Mouse (Mus musculus): Measurements from ENCODE around the gene Wdr26. TPM values are rescaled to one million over a fixed set of nuclear protein-coding genes. Genes with fewer than 3 reads are reported as not detected.

Gene Wdr26
- polyA plus RNA-seq, 1 experiment from 2014 or later = 33.7 TPM

- H3K36me3 ChIP-seq (ENCODE audit: control insufficient read depth, insufficient read depth, low read length) = no peaks in the 10 kb centered on the region
- no peaks in the 10 kb centered on the region for H3K9me3 ChIP-seq (replicated peaks; ENCODE audit: control insufficient read depth, low read length, poor library complexity, severe bottlenecking)
- no peaks in the 10 kb centered on the region for H3K4me1 ChIP-seq (ENCODE audit: control insufficient read depth, insufficient read depth, low read length)
- WGBS = 81% methylated on average over 11 of the region's 11 CpGs
- H3K27ac ChIP-seq (ENCODE audit: low read length) = no peak overlapping the region
- ATAC-seq = no peak
- no peaks in the 10 kb centered on the region for H3K27me3 ChIP-seq (ENCODE audit: control insufficient read depth, insufficient read depth, low read depth, low read length)
- no peak overlapping the region for H3K4me3 ChIP-seq (ENCODE audit: low read depth, low read length)
- no peak overlapping the region for H3K9ac ChIP-seq (ENCODE audit: low read depth, low read length)
- H3K4me2 ChIP-seq (ENCODE audit: low read length) = no peak overlapping the region
These were observed 34.0 kb upstream of the Wdr26 start for GRCm38 (mm10) chr1:181245554-181246486.

GRCm38 (mm10) chr1:181245067-181245466 lies 33.3 kb upstream of the Wdr26 start:
- Histone ChIP-seq H3K4me1 (ENCODE audit: control insufficient read depth, insufficient read depth, low read length) (no peaks in the 10 kb centered on the region), H3K36me3 (ENCODE audit: control insufficient read depth, insufficient read depth, low read length) (no peaks in the 10 kb centered on the region), H3K27ac (ENCODE audit: low read length) (no peak overlapping the region), H3K9me3 (replicated peaks; ENCODE audit: control insufficient read depth, low read length, poor library complexity, severe bottlenecking) (no peaks in the 10 kb centered on the region), H3K9ac (ENCODE audit: low read depth, low read length) (no peak overlapping the region), H3K4me3 (ENCODE audit: low read depth, low read length) (no peak overlapping the region), H3K4me2 (ENCODE audit: low read length) (no peak overlapping the region), H3K27me3 (ENCODE audit: control insufficient read depth, insufficient read depth, low read depth, low read length) (no peaks in the 10 kb centered on the region)
- ATAC-seq = no peak
- 94% methylated on average over 2 of the region's 2 CpGs for WGBS

- WGBS = 100% methylated on average over 3 of the region's 3 CpGs
- H3K9ac ChIP-seq (ENCODE audit: low read depth, low read length) = no peak overlapping the region
- H3K4me1 ChIP-seq (ENCODE audit: control insufficient read depth, insufficient read depth, low read length) = no peaks in the 10 kb centered on the region
- no peak for ATAC-seq
- H3K4me3 ChIP-seq (ENCODE audit: low read depth, low read length) = no peak overlapping the region
- no peak overlapping the region for H3K27ac ChIP-seq (ENCODE audit: low read length)
- no peaks in the 10 kb centered on the region for H3K27me3 ChIP-seq (ENCODE audit: control insufficient read depth, insufficient read depth, low read depth, low read length)
- no peaks in the 10 kb centered on the region for H3K36me3 ChIP-seq (ENCODE audit: control insufficient read depth, insufficient read depth, low read length)
- H3K9me3 ChIP-seq (replicated peaks; ENCODE audit: control insufficient read depth, low read length, poor library complexity, severe bottlenecking) = no peaks in the 10 kb centered on the region
- H3K4me2 ChIP-seq (ENCODE audit: low read length) = no peak overlapping the region
These were observed 29.4 kb upstream of the Wdr26 start for GRCm38 (mm10) chr1:181241185-181241584.

GRCm38 (mm10) chr1:181237332-181237731 lies 25.5 kb upstream of the Wdr26 start:
- WGBS = 62% methylated on average over 5 of the region's 5 CpGs
- H3K27ac ChIP-seq (ENCODE audit: low read length) = no peak overlapping the region
- no peaks in the 10 kb centered on the region for H3K36me3 ChIP-seq (ENCODE audit: control insufficient read depth, insufficient read depth, low read length)
- no peaks in the 10 kb centered on the region for H3K9me3 ChIP-seq (replicated peaks; ENCODE audit: control insufficient read depth, low read length, poor library complexity, severe bottlenecking)
- no peak for ATAC-seq
- no peak overlapping the region for H3K4me3 ChIP-seq (ENCODE audit: low read depth, low read length)
- no peak overlapping the region for H3K9ac ChIP-seq (ENCODE audit: low read depth, low read length)
- no peaks in the 10 kb centered on the region for H3K27me3 ChIP-seq (ENCODE audit: control insufficient read depth, insufficient read depth, low read depth, low read length)
- H3K4me2 ChIP-seq (ENCODE audit: low read length) = no peak overlapping the region
- no peaks in the 10 kb centered on the region; the same call in 1 of the 2 replicates for H3K4me1 ChIP-seq (ENCODE audit: control insufficient read depth, insufficient read depth, low read length)

GRCm38 (mm10) chr1:181234326-181235035 lies 22.7 kb upstream of the Wdr26 start:
- peaks cover 4% of the 10 kb centered on the region; the same call in 1 of the 2 replicates for H3K4me1 ChIP-seq (ENCODE audit: control insufficient read depth, insufficient read depth, low read length)
- no peaks in the 10 kb centered on the region for H3K9me3 ChIP-seq (replicated peaks; ENCODE audit: control insufficient read depth, low read length, poor library complexity, severe bottlenecking)
- H3K27ac ChIP-seq (ENCODE audit: low read length) = no peak overlapping the region
- ATAC-seq = no peak
- H3K9ac ChIP-seq (ENCODE audit: low read depth, low read length) = no peak overlapping the region
- no peaks in the 10 kb centered on the region for H3K27me3 ChIP-seq (ENCODE audit: control insufficient read depth, insufficient read depth, low read depth, low read length)
- H3K36me3 ChIP-seq (ENCODE audit: control insufficient read depth, insufficient read depth, low read length) = no peaks in the 10 kb centered on the region
- H3K4me2 ChIP-seq (ENCODE audit: low read length) = no peak overlapping the region
- H3K4me3 ChIP-seq (ENCODE audit: low read depth, low read length) = no peak overlapping the region
- WGBS = 55% methylated on average over 8 of the region's 8 CpGs

GRCm38 (mm10) chr1:181233734-181234133 lies 21.9 kb upstream of the Wdr26 start:
- no peak overlapping the region for H3K9ac ChIP-seq (ENCODE audit: low read depth, low read length)
- no peaks in the 10 kb centered on the region for H3K36me3 ChIP-seq (ENCODE audit: control insufficient read depth, insufficient read depth, low read length)
- WGBS = 90% methylated on average over 6 of the region's 6 CpGs

GRCm38 (mm10) chr1:181232307-181233027 lies 20.7 kb upstream of the Wdr26 start:
- Histone ChIP-seq H3K27ac (ENCODE audit: low read length) (no peak overlapping the region), H3K9me3 (replicated peaks; ENCODE audit: control insufficient read depth, low read length, poor library complexity, severe bottlenecking) (no peaks in the 10 kb centered on the region), H3K4me3 (ENCODE audit: low read depth, low read length) (no peak overlapping the region), H3K9ac (ENCODE audit: low read depth, low read length) (no peak overlapping the region), H3K36me3 (ENCODE audit: control insufficient read depth, insufficient read depth, low read length) (no peaks in the 10 kb centered on the region), H3K4me1 (ENCODE audit: control insufficient read depth, insufficient read depth, low read length) (peaks cover 4% of the 10 kb centered on the region; the same call in 1 of the 2 replicates), H3K27me3 (ENCODE audit: control insufficient read depth, insufficient read depth, low read depth, low read length) (no peaks in the 10 kb centered on the region), H3K4me2 (ENCODE audit: low read length) (no peak overlapping the region)
- ATAC-seq = no peak
- 25% methylated on average over 8 of the region's 8 CpGs for WGBS

More at GRCm38 (mm10) chr1:181233734-181234133, 21.9 kb upstream of the Wdr26 start:
- Histone ChIP-seq H3K4me3 (ENCODE audit: low read depth, low read length) (no peak overlapping the region), H3K4me1 (ENCODE audit: control insufficient read depth, insufficient read depth, low read length) (peaks cover 4% of the 10 kb centered on the region; the same call in 1 of the 2 replicates), H3K27ac (ENCODE audit: low read length) (no peak overlapping the region), H3K4me2 (ENCODE audit: low read length) (no peak overlapping the region), H3K27me3 (ENCODE audit: control insufficient read depth, insufficient read depth, low read depth, low read length) (no peaks in the 10 kb centered on the region), H3K9me3 (replicated peaks; ENCODE audit: control insufficient read depth, low read length, poor library complexity, severe bottlenecking) (no peaks in the 10 kb centered on the region)
- no peak for ATAC-seq

GRCm38 (mm10) chr1:181231821-181232220 lies 20.0 kb upstream of the Wdr26 start:
- Histone ChIP-seq H3K36me3 (ENCODE audit: control insufficient read depth, insufficient read depth, low read length) (no peaks in the 10 kb centered on the region), H3K27me3 (ENCODE audit: control insufficient read depth, insufficient read depth, low read depth, low read length) (no peaks in the 10 kb centered on the region), H3K9me3 (replicated peaks; ENCODE audit: control insufficient read depth, low read length, poor library complexity, severe bottlenecking) (no peaks in the 10 kb centered on the region), H3K9ac (ENCODE audit: low read depth, low read length) (no peak overlapping the region), H3K27ac (ENCODE audit: low read length) (no peak overlapping the region), H3K4me2 (ENCODE audit: low read length) (no peak overlapping the region), H3K4me1 (ENCODE audit: control insufficient read depth, insufficient read depth, low read length) (peaks cover 4% of the 10 kb centered on the region; the same call in 1 of the 2 replicates), H3K4me3 (ENCODE audit: low read depth, low read length) (no peak overlapping the region)
- WGBS = 77% methylated on average over 9 of the region's 9 CpGs
- ATAC-seq = no peak

Measured in midbrain, embryonic 16.5 days (tissue).